Mouse (Mus musculus) kidney, embryonic 15.5 days (tissue): Measurements from ENCODE around the gene Luc7l2. TPM values are rescaled to one million over a fixed set of nuclear protein-coding genes. Genes with fewer than 3 reads are reported as not detected.
"Not testable (repeated sequence)": the region's sequence is repeated elsewhere in the genome, so short reads cannot be mapped to it uniquely, and the experiment has no call there.

Experiments used
- ATAC-seq: fragments of 200-750 bp; cut with Nextera tagmentation; replicated peaks from 2 replicates; pipeline ENCODE4 v1.8.0; 2017; ENCODE audit warnings: moderate TSS enrichment; ENCODE audit not compliant: low FRiP score
- H3K27ac ChIP-seq: fragments of 300-500 bp; sonication (generic); 2 replicates; pipeline ENCODE4 v1.5.1; 2015; ENCODE audit warnings: mild to moderate bottlenecking, inconsistent platforms
- H3K27me3 ChIP-seq: fragments of 300-500 bp; sonication (generic); 2 replicates; pipeline ENCODE4 v1.6.1; 2015; ENCODE audit warnings: inconsistent platforms
- H3K36me3 ChIP-seq: fragments of 300-500 bp; sonication (generic); 2 replicates; pipeline ENCODE4 v1.6.1; 2015; ENCODE audit warnings: inconsistent platforms
- H3K4me1 ChIP-seq: fragments of 300-500 bp; sonication (generic); 2 replicates; pipeline ENCODE4 v1.6.1; 2015; ENCODE audit warnings: inconsistent platforms
- H3K4me2 ChIP-seq: fragments of 300-500 bp; sonication (generic); 2 replicates; pipeline ENCODE4 v1.6.1; 2015; ENCODE audit warnings: moderate library complexity, mild to moderate bottlenecking, inconsistent platforms
- H3K4me3 ChIP-seq: fragments of 300-500 bp; sonication (generic); replicated peaks from 2 replicates; pipeline ENCODE4 v1.5.1; 2015; ENCODE audit warnings: mild to moderate bottlenecking, inconsistent platforms
- H3K9ac ChIP-seq: fragments of 300-500 bp; sonication (generic); 2 replicates; pipeline ENCODE4 v1.6.1; 2015; ENCODE audit warnings: mild to moderate bottlenecking, inconsistent platforms
- H3K9me3 ChIP-seq: fragments of 300-500 bp; sonication (generic); replicated peaks from 2 replicates; pipeline ENCODE4 v1.6.1; 2016; ENCODE audit warnings: inconsistent platforms
- WGBS: fragments of 180-500 bp; shearing (Covaris S2); methylation state at CpG from one replicate; pipeline ENCODE4 v1.1.7; 2015; ENCODE audit warnings: mixed read lengths; 5-methylcytosine and 5-hydroxymethylcytosine counted together
- polyA plus RNA-seq: library from polyadenylated mRNA; unstranded; fragments of >200 nt; fragmentation: Nextera tagmentation; extraction: Ambion mirVana; gene quantifications from 2 replicates; pipeline ENCODE4 v1.2.1, GENCODE M21; 2015

Luc7l2 gene
- polyA plus RNA-seq, 1 experiment from 2014 or later = 41.1 TPM

GRCm38 (mm10) chr6:38535788-38536187 is 15.3 kb upstream of the Luc7l2 start:
- Histone ChIP-seq H3K4me3 (peak overlapping the region; percentile 94), H3K9me3 (no peaks in the 10 kb centered on the region), H3K27ac (0 out of 2 replicates have a peak overlapping the region, but pooled peaks have one; percentile 99), H3K4me2 (peak overlapping the region; percentile 80), H3K4me1 (peaks cover 14% of the 10 kb centered on the region), H3K9ac (no peak overlapping the region), H3K27me3 (no peaks in the 10 kb centered on the region), H3K36me3 (peaks cover 12% of the 10 kb centered on the region; the same call in 1 of the 2 replicates)
- ATAC-seq = no peak
- WGBS = 49% methylated on average over 1 of the region's 1 CpGs

DNA sequence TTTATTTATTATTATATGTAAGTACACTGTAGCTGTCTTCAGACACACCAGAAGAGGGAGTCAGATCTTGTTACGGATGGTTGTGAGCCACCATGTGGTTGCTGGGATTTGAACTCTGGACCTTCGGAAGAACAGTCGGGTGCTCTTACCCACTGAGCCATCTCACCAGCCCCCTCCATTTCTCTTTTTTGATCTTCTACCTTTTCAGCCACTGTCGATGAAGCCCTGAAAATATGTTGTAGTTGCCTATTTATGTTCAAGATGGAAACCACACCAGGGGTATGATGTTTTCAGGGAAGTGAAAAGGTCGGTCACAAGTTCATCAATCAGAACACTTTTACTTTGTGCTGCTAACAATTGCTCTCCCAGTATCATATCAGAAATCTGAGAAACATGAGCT is 7.0 kb upstream of the Luc7l2 start:
- H3K9ac ChIP-seq, H3K4me3 ChIP-seq, ATAC-seq, H3K27ac ChIP-seq, H3K4me2 ChIP-seq, H3K27me3 ChIP-seq, H3K9me3 ChIP-seq, H3K4me1 ChIP-seq: not testable (repeated sequence)
- 94% methylated on average over 5 of the region's 5 CpGs for WGBS
- H3K36me3 ChIP-seq = peaks cover 18% of the 10 kb centered on the region; the same call in 1 of the 2 replicates

DNA sequence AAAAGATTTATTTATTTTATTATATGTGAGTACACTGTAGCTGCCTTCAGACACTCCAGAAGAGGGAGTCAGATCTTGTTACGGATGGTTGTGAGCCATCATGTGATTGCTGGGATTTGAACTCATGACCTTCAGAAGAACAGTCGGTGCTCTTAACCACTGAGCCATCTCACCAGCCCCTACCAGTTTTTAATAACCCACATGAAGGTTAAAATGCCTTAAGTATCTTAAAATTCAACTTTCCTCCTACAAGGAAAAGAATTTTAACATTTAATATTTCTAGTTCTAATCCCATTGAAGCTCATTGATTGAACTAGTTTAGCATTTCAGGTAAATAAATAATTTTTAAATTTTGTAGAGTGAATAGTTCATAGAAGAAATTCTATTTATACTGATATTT is 4.1 kb upstream of the Luc7l2 start:
- peaks cover 10% of the 10 kb centered on the region for H3K4me1 ChIP-seq
- not testable (repeated sequence) for H3K27me3 ChIP-seq, H3K36me3 ChIP-seq, ATAC-seq, H3K9me3 ChIP-seq, H3K9ac ChIP-seq, H3K4me3 ChIP-seq, H3K4me2 ChIP-seq, H3K27ac ChIP-seq
- 92% methylated on average over 2 of the region's 2 CpGs for WGBS

GRCm38 (mm10) chr6:38547707-38548106 is 3.4 kb upstream of the Luc7l2 start:
- H3K27me3 ChIP-seq = no peaks in the 10 kb centered on the region
- H3K9ac ChIP-seq = no peak overlapping the region
- H3K27ac ChIP-seq = no peak overlapping the region
- H3K9me3 ChIP-seq = no peaks in the 10 kb centered on the region
- no peak overlapping the region for H3K4me3 ChIP-seq
- no peaks in the 10 kb centered on the region for H3K36me3 ChIP-seq
- 87% methylated on average over 1 of the region's 1 CpGs for WGBS
- H3K4me2 ChIP-seq = no peak overlapping the region
- peaks cover 10% of the 10 kb centered on the region for H3K4me1 ChIP-seq
- no peak for ATAC-seq

DNA sequence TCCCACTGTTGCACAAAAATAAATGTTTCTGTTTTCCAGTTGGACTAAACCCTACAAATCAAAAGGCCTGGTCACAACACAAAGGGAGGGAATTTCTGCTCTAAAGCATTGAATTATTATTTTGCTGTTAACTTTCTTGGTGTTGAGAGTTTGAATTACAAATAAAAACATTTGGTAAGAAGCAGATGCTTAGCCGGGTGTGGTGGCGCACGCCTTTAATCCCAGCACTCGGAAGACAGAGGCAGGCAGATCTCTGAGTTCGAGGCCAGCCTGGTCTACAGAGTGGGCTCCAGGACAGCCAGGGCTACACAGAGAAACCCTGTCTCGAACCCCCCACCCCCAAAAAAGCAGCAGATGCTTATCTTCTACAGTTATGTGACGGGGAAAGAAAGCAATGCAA is 2.5 kb upstream of the Luc7l2 start:
- H3K9me3 ChIP-seq, H3K36me3 ChIP-seq, H3K9ac ChIP-seq, H3K27me3 ChIP-seq, H3K27ac ChIP-seq, H3K4me3 ChIP-seq, H3K4me2 ChIP-seq, ATAC-seq: not testable (repeated sequence)
- WGBS = 90% methylated on average over 7 of the region's 7 CpGs
- H3K4me1 ChIP-seq = peaks cover 12% of the 10 kb centered on the region

DNA sequence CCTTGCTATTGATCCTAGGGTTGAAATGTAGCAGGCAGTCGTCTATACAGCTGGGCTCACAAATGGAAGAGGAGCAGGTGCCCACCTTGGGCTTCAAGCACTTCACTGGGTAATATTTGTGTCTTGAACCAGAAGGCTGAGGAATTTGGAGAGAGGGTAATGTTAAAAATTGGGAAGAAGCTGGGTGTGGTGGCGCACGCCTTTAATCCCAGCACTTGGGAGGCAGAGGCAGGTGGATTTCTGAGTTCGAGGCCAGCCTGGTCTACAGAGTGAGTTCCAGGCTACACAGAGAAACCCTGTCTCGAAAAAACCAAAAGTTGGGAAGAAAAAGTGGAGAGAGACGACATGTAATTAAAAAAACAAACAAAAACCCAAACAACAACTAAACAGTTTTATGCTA is 1.3 kb upstream of the Luc7l2 start:
- WGBS = 79% methylated on average over 6 of the region's 6 CpGs
- H3K36me3 ChIP-seq, H3K27me3 ChIP-seq, ATAC-seq, H3K9me3 ChIP-seq: not testable (repeated sequence)
- peaks cover 22% of the 10 kb centered on the region for H3K4me1 ChIP-seq
- peak overlapping the region; percentile 85; the same call in 1 of the 2 replicates for H3K9ac ChIP-seq
- H3K4me2 ChIP-seq = peak overlapping the region; percentile 72
- H3K27ac ChIP-seq = peak overlapping the region; percentile 100
- peak overlapping the region; percentile 79 for H3K4me3 ChIP-seq

- peak overlapping the region; percentile 100 for H3K27ac ChIP-seq
- 5% methylated on average over 28 of the region's 28 CpGs for WGBS
- peaks cover 24% of the 10 kb centered on the region for H3K4me1 ChIP-seq
- peak; percentile 40 for ATAC-seq
- H3K9ac ChIP-seq = peak overlapping the region; percentile 85
- no peaks in the 10 kb centered on the region for H3K36me3 ChIP-seq
- H3K9me3 ChIP-seq = no peaks in the 10 kb centered on the region
- H3K4me3 ChIP-seq = peak overlapping the region; percentile 79
- peak overlapping the region; percentile 72 for H3K4me2 ChIP-seq
- no peaks in the 10 kb centered on the region for H3K27me3 ChIP-seq
Observed at GRCm38 (mm10) chr6:38550250-38551061, 678 bp upstream of the Luc7l2 start.

GRCm38 (mm10) chr6:38551989-38552635 is 978 bp downstream of the Luc7l2 start:
- Histone ChIP-seq H3K4me1 (peaks cover 27% of the 10 kb centered on the region), H3K9me3 (no peaks in the 10 kb centered on the region), H3K4me2 (peak overlapping the region; percentile 59), H3K27ac (peak overlapping the region; percentile 99), H3K4me3 (peak overlapping the region; percentile 79), H3K27me3 (no peaks in the 10 kb centered on the region), H3K36me3 (peaks cover 4% of the 10 kb centered on the region; the same call in 1 of the 2 replicates), H3K9ac (peak overlapping the region; percentile 85)
- peak; percentile 96 for ATAC-seq
- under 1% methylated on average over 32 of the region's 32 CpGs for WGBS

DNA sequence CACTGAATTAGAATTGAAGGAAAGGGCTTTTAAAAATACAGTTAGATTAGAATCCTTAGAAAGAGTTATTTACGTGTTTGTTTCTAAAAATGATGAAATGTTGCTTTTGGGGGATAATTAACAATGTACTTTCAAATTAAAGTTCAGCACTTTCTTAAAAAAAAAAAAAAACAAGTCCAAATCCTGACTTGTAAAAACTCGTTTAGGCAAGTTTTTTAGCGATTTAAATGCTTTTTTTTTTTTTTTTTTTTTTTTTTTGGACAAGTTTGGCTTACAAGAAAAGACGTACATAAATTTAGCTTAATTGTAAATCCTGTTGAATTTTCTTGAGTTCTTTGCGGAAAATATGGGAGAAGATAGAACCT is 1.5 kb downstream of the Luc7l2 start:
- Histone ChIP-seq H3K9me3 (no peaks in the 10 kb centered on the region), H3K27ac (no peak overlapping the region), H3K27me3 (no peaks in the 10 kb centered on the region), H3K4me1 (peaks cover 27% of the 10 kb centered on the region), H3K4me3 (peak overlapping the region; percentile 79), H3K4me2 (peak overlapping the region; percentile 59), H3K9ac (peak overlapping the region; percentile 85; the same call in 1 of the 2 replicates), H3K36me3 (peaks cover 7% of the 10 kb centered on the region; the same call in 1 of the 2 replicates)
- WGBS = 17% methylated on average over 5 of the region's 5 CpGs
- ATAC-seq = no peak

DNA sequence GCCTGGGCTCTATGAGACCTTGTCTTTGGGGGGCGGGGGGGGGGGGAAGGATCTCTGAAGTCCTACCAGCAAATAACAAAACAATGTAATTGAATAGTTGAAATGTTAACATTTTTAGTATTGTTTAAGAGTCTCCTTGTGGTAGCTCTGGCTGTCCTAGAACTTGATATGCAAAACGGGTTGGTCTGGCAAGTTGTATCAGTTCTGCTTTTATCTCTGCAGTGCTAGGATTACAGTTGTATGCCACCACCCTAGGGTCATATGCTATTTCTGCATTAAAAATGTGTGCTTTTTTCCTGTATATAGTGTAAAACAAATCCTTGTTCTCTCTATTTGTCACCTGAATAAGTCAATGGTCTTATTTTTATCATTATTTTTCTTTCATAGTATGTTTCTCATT is 25.0 kb downstream of the Luc7l2 start:
- 95% methylated on average over 2 of the region's 2 CpGs for WGBS
- no peaks in the 10 kb centered on the region for H3K27me3 ChIP-seq
- H3K9ac ChIP-seq = no peak overlapping the region
- no peak overlapping the region for H3K4me3 ChIP-seq
- no peaks in the 10 kb centered on the region for H3K4me1 ChIP-seq
- no peak for ATAC-seq
- peaks cover 75% of the 10 kb centered on the region for H3K36me3 ChIP-seq
- H3K4me2 ChIP-seq = no peak overlapping the region
- H3K27ac ChIP-seq = no peak overlapping the region
- no peaks in the 10 kb centered on the region for H3K9me3 ChIP-seq

GRCm38 (mm10) chr6:38580112-38580857 is 29.2 kb downstream of the Luc7l2 start:
- H3K36me3 ChIP-seq = peaks cover 69% of the 10 kb centered on the region
- no peak overlapping the region for H3K4me2 ChIP-seq
- no peaks in the 10 kb centered on the region for H3K9me3 ChIP-seq
- no peaks in the 10 kb centered on the region for H3K27me3 ChIP-seq
- H3K4me1 ChIP-seq = no peaks in the 10 kb centered on the region
- WGBS = 97% methylated on average over 3 of the region's 3 CpGs
- no peak overlapping the region for H3K27ac ChIP-seq
- H3K4me3 ChIP-seq = no peak overlapping the region
- no peak overlapping the region for H3K9ac ChIP-seq
- no peak for ATAC-seq

- Histone ChIP-seq H3K27me3 (no peaks in the 10 kb centered on the region), H3K4me3 (no peak overlapping the region), H3K4me1 (no peaks in the 10 kb centered on the region), H3K36me3 (peaks cover 74% of the 10 kb centered on the region), H3K9ac (no peak overlapping the region), H3K4me2 (no peak overlapping the region), H3K27ac (no peak overlapping the region), H3K9me3 (no peaks in the 10 kb centered on the region)
- WGBS = 91% methylated on average over 3 of the region's 3 CpGs
- no peak for ATAC-seq
Observed at GRCm38 (mm10) chr6:38581711-38582110, 30.6 kb downstream of the Luc7l2 start.
